Mouse (Mus musculus) common myeloid progenitor, adult 5-6 weeks (primary cell): ENCODE measurements around the gene Dera. TPM values are rescaled to one million over a fixed set of nuclear protein-coding genes. Genes with fewer than 3 reads are reported as not detected.

ENCODE experiments used
- ATAC-seq: replicated peaks from 2 replicates; pipeline ENCODE4 v1.8.0; 2016; ENCODE audit warnings: low read depth, mild to moderate bottlenecking, moderate TSS enrichment, inconsistent platforms; ENCODE audit not compliant: poor library complexity, severe bottlenecking
- total RNA-seq: library from RNA; stranded (forward); fragments of 200-1000, 187-1606 nt; gene quantifications from 2 replicates; pipeline ENCODE4 v1.2.3, GENCODE M21; 2017

The Dera gene
- total RNA-seq, 1 experiment from 2014 or later, result 91.7 TPM

GRCm38 (mm10) chr6:137754857-137755232 lies 499 bp downstream of the Dera start:
- ATAC-seq, result no peak

DNA sequence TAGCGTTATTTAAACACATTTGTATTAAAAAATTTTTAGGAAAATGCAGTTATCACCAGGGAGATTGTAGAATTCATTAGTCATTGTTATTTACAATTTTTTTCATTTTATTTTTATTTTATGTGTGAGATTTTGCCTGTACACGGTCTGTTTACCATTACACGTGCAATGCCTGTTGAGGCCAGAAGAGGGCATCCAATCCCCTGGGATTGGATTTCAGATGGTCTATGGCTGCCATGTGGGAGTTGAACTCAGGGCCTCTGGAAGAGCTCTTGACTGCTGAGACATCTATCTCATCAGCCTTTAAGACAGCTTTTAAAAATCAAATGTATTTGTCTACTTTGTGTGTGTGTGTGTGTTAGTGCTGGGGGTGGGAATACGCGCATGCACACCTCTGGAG lies 2.0 kb downstream of the Dera start:
- ATAC-seq, result peak; percentile 45

GRCm38 (mm10) chr6:137757891-137758290 lies 3.5 kb downstream of the Dera start:
- ATAC-seq, result no peak

DNA sequence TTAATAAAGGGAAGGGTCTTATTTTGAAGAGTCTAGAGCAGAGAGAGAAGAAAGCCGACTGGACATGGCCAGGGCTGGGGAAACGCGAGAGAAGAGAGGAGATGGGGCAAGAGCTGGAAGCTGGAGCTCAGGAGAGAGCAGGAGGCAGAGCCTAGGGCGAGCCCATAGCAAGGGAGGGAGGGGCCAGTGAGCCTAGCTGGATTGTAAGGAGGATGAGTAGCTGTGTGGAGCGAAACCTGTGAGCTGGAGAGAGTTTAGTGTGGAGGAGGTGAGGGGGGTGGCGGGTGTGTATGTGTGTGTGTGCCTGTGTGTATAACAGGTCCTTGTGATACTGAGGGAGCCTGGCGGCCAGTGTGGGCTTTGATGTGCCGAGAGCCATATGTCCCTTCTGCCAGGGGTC lies 5.3 kb downstream of the Dera start:
- ATAC-seq, result no peak

GRCm38 (mm10) chr6:137760966-137761365 lies 6.6 kb downstream of the Dera start:
- no peak for ATAC-seq

GRCm38 (mm10) chr6:137764572-137765210 lies 10.3 kb downstream of the Dera start:
- no peak for ATAC-seq

DNA sequence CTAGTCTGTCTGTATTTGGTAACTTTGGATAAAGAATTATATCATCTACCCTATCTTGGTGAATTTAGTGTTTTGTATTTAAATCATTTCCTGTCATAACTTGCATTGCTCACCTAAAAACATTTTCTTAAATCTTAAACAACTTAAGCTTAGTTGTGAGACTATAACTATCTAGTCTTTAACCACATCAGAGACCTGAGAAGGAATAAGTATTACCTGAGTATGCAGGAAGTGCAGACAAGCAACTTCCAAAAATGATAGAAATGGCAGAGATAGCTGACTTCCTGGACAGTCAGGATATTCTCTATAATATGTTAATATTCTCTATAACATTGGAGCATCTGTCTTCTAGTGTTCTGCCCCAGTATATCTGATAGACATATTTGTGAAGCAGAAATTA lies 11.8 kb downstream of the Dera start:
- ATAC-seq, result no peak

DNA sequence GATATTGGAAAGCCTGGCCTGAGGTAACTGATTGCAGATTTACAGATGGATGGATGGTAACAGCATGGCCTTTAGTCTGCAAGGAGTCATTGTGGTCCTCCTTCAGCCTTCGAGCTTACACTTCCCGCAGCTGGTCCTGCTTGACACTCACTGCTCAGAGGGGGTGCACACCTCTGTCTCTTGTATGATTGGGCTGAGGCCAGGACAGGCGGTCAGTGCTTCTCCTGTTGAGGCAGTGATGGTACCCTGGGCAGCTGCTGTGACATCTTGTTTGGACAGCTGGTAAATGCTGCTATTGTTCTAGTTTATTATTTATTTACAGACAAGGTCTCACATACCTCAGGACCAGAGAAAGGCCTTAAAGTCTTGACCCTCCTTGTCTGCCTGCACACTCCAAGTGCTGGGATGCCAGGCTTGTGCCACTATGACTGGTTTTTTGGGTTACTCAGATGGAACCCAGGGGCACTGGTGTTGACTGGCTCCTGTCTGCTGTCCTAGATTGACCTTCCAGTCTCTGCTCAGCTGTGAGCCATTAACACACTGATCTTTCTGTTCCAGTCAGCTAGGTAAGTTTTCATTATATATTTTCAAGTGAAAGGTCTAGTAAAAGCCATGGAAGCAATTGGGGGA lies 17.4 kb downstream of the Dera start:
- ATAC-seq, result no peak

DNA sequence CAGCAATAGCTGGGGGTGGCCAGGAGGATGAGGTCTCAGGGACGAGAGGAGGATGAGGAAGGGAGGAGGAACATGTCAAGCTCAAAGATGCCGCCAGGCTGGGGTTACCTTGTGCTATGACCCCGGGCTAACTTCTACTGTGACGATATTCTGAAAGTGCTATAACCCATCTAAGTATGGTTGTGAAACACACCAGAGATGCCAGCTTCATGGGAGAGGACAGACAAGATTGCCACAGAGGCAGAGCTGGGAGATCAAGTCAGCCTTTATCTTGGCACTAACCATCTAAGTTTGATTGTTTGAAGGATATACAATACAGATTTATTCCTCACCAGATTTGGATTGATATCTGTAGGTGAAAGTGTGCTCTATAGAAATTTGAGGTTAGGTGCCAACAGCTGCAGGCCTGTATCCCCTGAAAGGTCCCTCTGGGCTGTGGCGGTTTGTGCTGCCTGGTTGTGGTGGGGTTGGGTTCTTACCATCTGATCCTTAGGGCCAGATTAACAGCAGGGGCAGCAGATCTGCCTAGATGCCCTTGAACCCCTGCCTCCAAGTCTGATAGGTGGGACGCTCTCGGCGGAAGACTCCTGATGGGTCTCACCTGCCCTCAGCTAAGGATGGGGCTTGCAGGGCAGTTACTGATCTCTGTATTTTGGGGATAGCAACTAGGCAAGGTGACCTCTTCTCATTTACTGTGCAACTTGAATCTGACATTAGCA lies 18.7 kb downstream of the Dera start:
- no peak for ATAC-seq

GRCm38 (mm10) chr6:137773637-137774028 lies 19.3 kb downstream of the Dera start:
- ATAC-seq, result no peak

DNA sequence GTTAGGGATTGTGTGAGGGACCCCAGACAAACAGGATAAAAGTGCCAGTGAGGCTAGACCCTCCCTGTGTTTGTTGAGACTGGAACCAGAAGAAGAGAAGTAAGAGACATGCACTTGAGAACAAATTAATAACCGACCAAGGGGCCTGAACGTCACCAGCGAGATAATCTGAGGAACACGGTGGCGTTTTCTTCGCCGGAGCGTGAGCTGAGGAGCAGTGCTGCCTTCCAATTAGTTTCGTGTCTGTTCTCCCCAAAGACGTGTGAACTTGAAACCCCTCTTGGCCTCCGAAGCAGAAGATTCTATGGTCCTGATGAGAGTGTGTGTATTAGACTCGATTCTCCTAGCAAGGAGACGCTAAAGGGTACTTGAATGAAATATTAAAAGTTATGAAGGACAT lies 19.8 kb downstream of the Dera start:
- no peak for ATAC-seq

DNA sequence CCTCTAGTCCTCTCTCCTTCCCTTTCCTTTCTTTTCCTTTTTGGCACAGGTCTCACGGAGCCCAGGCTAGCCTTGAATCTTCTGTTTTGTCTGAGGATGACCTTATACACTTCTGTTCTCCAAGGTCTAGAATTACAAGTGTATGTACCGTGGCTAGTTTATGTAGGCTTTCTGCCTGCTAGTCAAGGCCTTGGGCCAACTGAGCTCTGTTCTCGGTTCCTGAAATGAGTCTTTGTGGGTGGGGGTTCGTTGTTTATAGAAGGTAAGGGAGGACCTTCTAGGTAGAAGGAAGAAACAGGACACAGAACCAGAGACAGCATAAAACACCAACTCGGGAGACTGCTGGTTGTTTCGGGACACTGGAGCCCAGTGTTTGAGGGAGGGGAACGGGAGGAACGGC lies 20.8 kb downstream of the Dera start:
- ATAC-seq, result no peak

DNA sequence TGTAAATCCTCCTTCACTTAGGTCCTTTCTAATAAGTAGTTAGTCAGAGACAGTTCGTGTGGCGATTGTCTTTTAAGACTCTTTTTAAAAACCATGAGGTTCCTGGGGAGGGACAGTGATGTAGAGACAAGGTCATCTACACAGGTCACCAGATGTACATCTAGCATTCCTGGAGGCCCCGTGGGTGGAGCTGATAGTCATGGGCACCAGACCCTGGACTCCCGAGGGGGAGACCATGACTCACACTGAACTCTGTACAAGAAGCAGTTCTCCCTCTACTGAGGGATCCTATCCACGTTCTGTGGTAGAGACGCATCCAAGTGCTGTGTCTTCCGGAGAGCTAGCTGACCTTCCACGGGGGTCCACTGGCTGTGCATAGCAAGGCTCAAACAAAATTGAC lies 22.6 kb downstream of the Dera start:
- ATAC-seq, result no peak

- no peak for ATAC-seq
Observed at GRCm38 (mm10) chr6:137783899-137784637, 29.7 kb downstream of the Dera start.

GRCm38 (mm10) chr6:137788976-137789590 lies 34.7 kb downstream of the Dera start:
- ATAC-seq, result peak; percentile 79

DNA sequence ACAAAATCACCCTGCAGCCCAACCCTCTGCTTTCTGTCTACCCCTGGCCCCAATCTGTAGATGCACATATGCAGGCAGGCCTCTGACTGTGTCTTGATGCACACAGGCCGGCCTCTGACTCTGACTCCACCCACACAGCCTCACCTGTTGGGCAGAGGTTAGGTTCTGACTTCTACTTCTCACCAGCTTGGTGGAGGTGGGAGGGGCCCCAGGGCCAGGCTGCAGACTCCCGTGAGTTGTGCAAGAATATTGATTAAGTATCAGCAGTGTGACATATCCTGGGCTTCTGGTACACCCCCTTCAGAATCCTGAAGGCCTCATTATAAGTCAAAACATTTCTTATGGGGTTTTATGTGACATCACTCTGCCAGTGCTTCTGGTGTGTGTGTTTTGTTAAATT lies 35.3 kb downstream of the Dera start:
- ATAC-seq, result no peak

DNA sequence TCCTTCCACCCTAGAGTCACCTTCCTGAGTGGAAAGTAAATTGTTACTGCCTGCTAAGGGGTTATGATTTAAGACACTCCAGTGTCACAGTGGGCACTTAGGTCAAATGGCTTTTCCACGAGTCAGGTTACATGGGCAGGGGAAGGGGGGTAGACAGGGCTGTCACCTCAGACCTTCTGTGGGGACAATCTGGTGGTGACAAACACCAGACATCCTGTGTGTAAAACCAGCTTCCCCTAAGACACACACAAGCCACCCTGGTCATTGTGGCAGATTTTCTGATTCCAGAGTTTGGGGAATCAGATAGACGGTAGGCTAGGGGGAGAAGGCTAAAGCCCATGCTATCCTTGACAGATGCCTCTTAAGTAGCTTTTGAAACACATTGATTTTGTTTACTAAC lies 41.1 kb downstream of the Dera start:
- peak; percentile 81 for ATAC-seq

DNA sequence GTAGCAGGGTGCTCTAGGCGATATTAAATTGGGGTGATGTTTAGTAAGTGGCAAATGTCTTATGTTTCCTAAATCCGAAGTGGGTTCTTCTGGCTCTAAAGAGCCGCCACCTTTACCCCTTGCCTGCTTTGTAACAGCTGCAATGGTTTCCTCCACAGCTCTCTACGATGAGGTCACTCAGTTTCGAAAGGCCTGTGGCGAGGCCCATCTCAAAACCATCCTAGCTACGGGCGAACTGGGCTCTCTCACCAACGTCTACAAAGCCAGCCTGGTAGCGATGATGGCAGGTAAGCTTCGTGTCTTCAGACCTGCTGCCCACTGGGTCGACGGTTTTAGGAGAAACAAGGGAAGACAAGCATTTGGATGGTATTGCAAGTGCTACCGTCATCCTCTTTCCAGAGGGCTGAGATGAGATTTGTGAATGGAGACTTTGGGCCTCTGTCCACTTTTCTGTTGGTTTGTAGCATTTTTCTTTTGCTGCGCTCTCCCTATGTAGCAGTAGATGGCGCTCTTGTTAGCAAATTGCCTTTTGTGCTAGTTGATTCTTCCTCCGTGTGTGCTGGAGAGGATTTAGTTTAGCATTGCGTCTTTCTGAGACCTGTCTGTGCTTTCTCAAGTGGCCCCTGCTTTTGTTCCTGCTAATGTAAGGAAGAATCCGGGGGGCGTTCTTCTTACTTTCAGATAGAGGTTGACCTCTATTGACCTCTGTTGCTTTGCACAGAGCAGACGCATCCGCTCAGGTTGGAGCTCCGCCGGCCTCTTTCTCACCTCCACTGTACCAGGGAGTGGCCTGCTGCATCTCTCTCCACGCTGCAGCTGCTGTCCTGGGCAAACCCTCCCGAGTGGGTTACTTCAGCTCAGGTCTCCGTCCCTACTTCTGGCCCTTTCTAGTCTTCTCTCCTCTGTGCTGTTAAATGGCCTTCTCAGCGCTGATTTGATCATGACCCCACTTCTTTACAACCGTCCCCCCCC lies 42.5 kb downstream of the Dera start:
- peak; percentile 51; the same call in 1 of the 2 replicates for ATAC-seq

DNA sequence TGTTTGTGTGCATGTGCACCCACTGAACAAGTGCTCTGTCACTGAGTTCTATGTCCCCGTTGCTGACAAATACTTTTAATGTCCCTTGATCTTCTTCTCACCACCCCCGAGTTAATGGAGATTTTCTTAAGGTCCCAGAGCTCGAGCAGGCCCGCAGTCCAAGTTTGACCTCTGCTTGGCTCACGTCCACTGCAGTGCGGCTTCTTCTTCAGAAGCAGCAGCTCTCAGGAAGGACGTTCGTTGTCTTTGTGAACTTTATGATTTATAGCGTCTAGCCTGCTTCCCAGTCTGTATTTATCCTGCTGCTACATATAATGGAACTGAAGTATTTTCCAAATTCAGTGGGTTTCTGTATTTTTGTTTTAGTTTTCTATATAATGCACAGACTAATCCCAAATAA lies 44.9 kb downstream of the Dera start:
- ATAC-seq, result no peak
